Mouse (Mus musculus): ENCODE results near the gene Vps9d1. TPM values are rescaled to one million over a fixed set of nuclear protein-coding genes. Genes with fewer than 3 reads are reported as not detected.
A peak's percentile ranks its signal among the peaks of the same experiment; 100 is the strongest.
"Not testable (repeated sequence)": the region's sequence is repeated elsewhere in the genome, so short reads cannot be mapped to it uniquely, and the experiment has no call there.

Vps9d1 gene
- 27.2 and 29.4 TPM in 2 replicates for polyA plus RNA-seq (2015; fragmentation: Nextera tagmentation; extraction: Ambion mirVana)

- H3K9me3 ChIP-seq, result no peaks in the 10 kb centered on the region
- WGBS, result under 1% methylated on average over 75 of the region's 99 CpGs
- H3K4me1 ChIP-seq, result peaks cover 35% of the 10 kb centered on the region
- peak within 1 kb of the TSS; percentile 98 for H3K9ac ChIP-seq
- peaks cover 64% of the 10 kb centered on the region for H3K36me3 ChIP-seq
- peak within 1 kb of the TSS; percentile 92 for H3K4me2 ChIP-seq
- H3K4me3 ChIP-seq, result peak within 1 kb of the TSS; percentile 94
- peak within 1 kb of the TSS; percentile 90 for H3K27ac ChIP-seq
- no peaks in the 10 kb centered on the region for H3K27me3 ChIP-seq
- peak; percentile 91 for ATAC-seq (ENCODE audit: insufficient number of reproducible peaks, low FRiP score, low TSS enrichment, low read depth)
Measured at GRCm38 (mm10) chr8:123254099-123254885, at the start of gene Vps9d1, which contains the start of gene Zfp276. TSS of gene Vps9d1 (minus strand) at chr8:123254348. TSS of gene Zfp276 (plus strand) at chr8:123254195.

GRCm38 (mm10) chr8:123298301-123298700 lies 44.2 kb upstream of the Vps9d1 start:
- 92% methylated on average over 11 of the region's 11 CpGs for WGBS
- H3K36me3 ChIP-seq, result peaks cover 21% of the 10 kb centered on the region
- H3K9me3 ChIP-seq, result no peaks in the 10 kb centered on the region
- H3K27me3 ChIP-seq, result no peaks in the 10 kb centered on the region
- ATAC-seq (ENCODE audit: insufficient number of reproducible peaks, low FRiP score, low TSS enrichment, low read depth), result no peak
- H3K27ac ChIP-seq, result no peak overlapping the region
- H3K4me2 ChIP-seq, result no peak overlapping the region
- no peaks in the 10 kb centered on the region for H3K4me1 ChIP-seq
- no peak overlapping the region for H3K4me3 ChIP-seq
- no peak overlapping the region for H3K9ac ChIP-seq

GRCm38 (mm10) chr8:123292785-123293184 lies 38.6 kb upstream of the Vps9d1 start:
- WGBS, result 85% methylated on average over 2 of the region's 2 CpGs
- no peak overlapping the region for H3K27ac ChIP-seq
- no peak overlapping the region for H3K4me3 ChIP-seq
- no peaks in the 10 kb centered on the region for H3K4me1 ChIP-seq
- H3K27me3 ChIP-seq, result no peaks in the 10 kb centered on the region
- peaks cover 36% of the 10 kb centered on the region for H3K36me3 ChIP-seq
- no peak overlapping the region for H3K4me2 ChIP-seq
- ATAC-seq (ENCODE audit: insufficient number of reproducible peaks, low FRiP score, low TSS enrichment, low read depth), result no peak
- no peak overlapping the region for H3K9ac ChIP-seq
- H3K9me3 ChIP-seq, result no peaks in the 10 kb centered on the region

- Histone ChIP-seq H3K9ac (no peak overlapping the region), H3K27ac (no peak overlapping the region), H3K9me3 (no peaks in the 10 kb centered on the region), H3K27me3 (no peaks in the 10 kb centered on the region), H3K36me3 (peaks cover 40% of the 10 kb centered on the region), H3K4me1 (no peaks in the 10 kb centered on the region), H3K4me3 (no peak overlapping the region), H3K4me2 (no peak overlapping the region)
- 79% methylated on average over 3 of the region's 3 CpGs for WGBS
- ATAC-seq (ENCODE audit: insufficient number of reproducible peaks, low FRiP score, low TSS enrichment, low read depth), result no peak
Measured at GRCm38 (mm10) chr8:123292281-123292680, 38.1 kb upstream of the Vps9d1 start.

GRCm38 (mm10) chr8:123291716-123292115 lies 37.6 kb upstream of the Vps9d1 start:
- Histone ChIP-seq H3K4me1 (no peaks in the 10 kb centered on the region), H3K9ac (no peak overlapping the region), H3K4me3 (no peak overlapping the region), H3K36me3 (peaks cover 38% of the 10 kb centered on the region), H3K4me2 (no peak overlapping the region), H3K9me3 (no peaks in the 10 kb centered on the region), H3K27me3 (no peaks in the 10 kb centered on the region), H3K27ac (no peak overlapping the region)
- ATAC-seq (ENCODE audit: insufficient number of reproducible peaks, low FRiP score, low TSS enrichment, low read depth), result no peak
- 81% methylated on average over 8 of the region's 8 CpGs for WGBS

- no peak overlapping the region for H3K4me2 ChIP-seq
- H3K27me3 ChIP-seq, result no peaks in the 10 kb centered on the region
- 92% methylated on average over 8 of the region's 8 CpGs for WGBS
- no peak overlapping the region for H3K27ac ChIP-seq
- H3K36me3 ChIP-seq, result peaks cover 32% of the 10 kb centered on the region
- no peak overlapping the region for H3K9ac ChIP-seq
- no peaks in the 10 kb centered on the region for H3K4me1 ChIP-seq
- ATAC-seq (ENCODE audit: insufficient number of reproducible peaks, low FRiP score, low TSS enrichment, low read depth), result no peak
- no peak overlapping the region for H3K4me3 ChIP-seq
- no peaks in the 10 kb centered on the region for H3K9me3 ChIP-seq
Measured at GRCm38 (mm10) chr8:123290679-123291078, 36.5 kb upstream of the Vps9d1 start.

- Histone ChIP-seq H3K9ac (no peak overlapping the region), H3K4me1 (no peaks in the 10 kb centered on the region), H3K27me3 (no peaks in the 10 kb centered on the region), H3K9me3 (no peaks in the 10 kb centered on the region), H3K36me3 (peaks cover 27% of the 10 kb centered on the region), H3K4me3 (no peak overlapping the region), H3K27ac (no peak overlapping the region), H3K4me2 (no peak overlapping the region)
- no peak for ATAC-seq (ENCODE audit: insufficient number of reproducible peaks, low FRiP score, low TSS enrichment, low read depth)
- WGBS, result 70% methylated on average over 4 of the region's 4 CpGs
Measured at GRCm38 (mm10) chr8:123290166-123290565, 36.0 kb upstream of the Vps9d1 start.

- 94% methylated on average over 17 of the region's 17 CpGs for WGBS
- Histone ChIP-seq H3K9ac (no peak overlapping the region), H3K36me3 (peaks cover 27% of the 10 kb centered on the region)
Measured at GRCm38 (mm10) chr8:123287362-123287761, 33.2 kb upstream of the Vps9d1 start.

GRCm38 (mm10) chr8:123284493-123284892 lies 30.3 kb upstream of the Vps9d1 start:
- H3K27ac ChIP-seq, result no peak overlapping the region
- no peaks in the 10 kb centered on the region for H3K4me1 ChIP-seq
- no peak overlapping the region for H3K4me2 ChIP-seq
- H3K9me3 ChIP-seq, result no peaks in the 10 kb centered on the region
- no peaks in the 10 kb centered on the region for H3K27me3 ChIP-seq
- WGBS, result 92% methylated on average over 5 of the region's 5 CpGs
- H3K36me3 ChIP-seq, result peaks cover 36% of the 10 kb centered on the region
- H3K4me3 ChIP-seq, result no peak overlapping the region
- no peak for ATAC-seq (ENCODE audit: insufficient number of reproducible peaks, low FRiP score, low TSS enrichment, low read depth)
- H3K9ac ChIP-seq, result no peak overlapping the region

More at GRCm38 (mm10) chr8:123287362-123287761, 33.2 kb upstream of the Vps9d1 start:
- H3K27ac ChIP-seq, result no peak overlapping the region
- ATAC-seq (ENCODE audit: insufficient number of reproducible peaks, low FRiP score, low TSS enrichment, low read depth), result no peak
- no peak overlapping the region for H3K4me2 ChIP-seq
- no peaks in the 10 kb centered on the region for H3K27me3 ChIP-seq
- H3K9me3 ChIP-seq, result no peaks in the 10 kb centered on the region
- H3K4me3 ChIP-seq, result no peak overlapping the region
- no peaks in the 10 kb centered on the region for H3K4me1 ChIP-seq

GRCm38 (mm10) chr8:123283991-123284390 lies 29.8 kb upstream of the Vps9d1 start:
- H3K9me3 ChIP-seq, result no peaks in the 10 kb centered on the region
- H3K27ac ChIP-seq, result no peak overlapping the region
- H3K36me3 ChIP-seq, result peaks cover 35% of the 10 kb centered on the region
- 84% methylated on average over 7 of the region's 7 CpGs for WGBS
- H3K27me3 ChIP-seq, result no peaks in the 10 kb centered on the region
- no peak overlapping the region for H3K9ac ChIP-seq
- H3K4me1 ChIP-seq, result no peaks in the 10 kb centered on the region
- no peak overlapping the region for H3K4me3 ChIP-seq
- H3K4me2 ChIP-seq, result no peak overlapping the region
- no peak for ATAC-seq (ENCODE audit: insufficient number of reproducible peaks, low FRiP score, low TSS enrichment, low read depth)

GRCm38 (mm10) chr8:123282994-123283393 lies 28.8 kb upstream of the Vps9d1 start:
- ATAC-seq (ENCODE audit: insufficient number of reproducible peaks, low FRiP score, low TSS enrichment, low read depth), result not testable (repeated sequence)

GRCm38 (mm10) chr8:123280302-123281094 lies 26.4 kb upstream of the Vps9d1 start:
- WGBS, result 83% methylated on average over 13 of the region's 13 CpGs
- Histone ChIP-seq H3K27me3 (no peaks in the 10 kb centered on the region), H3K4me2 (no peak overlapping the region), H3K27ac (no peak overlapping the region), H3K36me3 (peaks cover 19% of the 10 kb centered on the region), H3K4me3 (no peak overlapping the region), H3K9me3 (no peaks in the 10 kb centered on the region), H3K4me1 (no peaks in the 10 kb centered on the region), H3K9ac (no peak overlapping the region)
- no peak for ATAC-seq (ENCODE audit: insufficient number of reproducible peaks, low FRiP score, low TSS enrichment, low read depth)

More at GRCm38 (mm10) chr8:123282994-123283393, 28.8 kb upstream of the Vps9d1 start:
- 87% methylated on average over 5 of the region's 6 CpGs for WGBS
- H3K4me2 ChIP-seq, H3K4me3 ChIP-seq, H3K9ac ChIP-seq, H3K27me3 ChIP-seq, H3K27ac ChIP-seq, H3K4me1 ChIP-seq, H3K9me3 ChIP-seq: not testable (repeated sequence)
- H3K36me3 ChIP-seq, result peaks cover 27% of the 10 kb centered on the region
